ENCODE assay signal across 15 mouse cellular contexts in the genomic region with DNA sequence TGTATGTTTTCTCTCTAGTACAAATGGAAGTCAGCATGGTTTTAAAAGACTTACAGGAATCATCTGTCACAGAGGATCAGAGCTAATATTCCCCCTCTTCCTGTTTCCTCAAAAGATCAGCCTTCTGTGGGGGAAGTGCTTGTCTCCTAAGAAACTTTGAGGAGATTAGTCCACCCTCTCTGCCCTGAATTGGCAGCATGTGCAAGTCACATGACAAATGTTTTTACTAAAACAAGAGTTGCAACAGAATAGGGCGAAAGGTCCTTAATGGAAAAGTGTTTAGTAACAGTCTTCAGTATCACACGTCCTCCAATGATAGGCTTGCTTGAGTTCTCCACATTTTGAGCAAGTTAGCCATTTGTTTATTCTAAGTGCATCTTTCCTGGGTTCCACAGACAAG.
DNase-seq lines count a peak whose midpoint lies in the region; ATAC-seq lines count a peak whose summit lies in the region.
"Had no signal": no experiment of that assay in that cellular context is flagged by ENCODE, and none has a peak within 500 bp of the region (broad histone marks: within the 10 kb centered on the region; RNA-seq: fewer than 3 reads in every experiment).

No protein-coding gene starts in this region.

- no peak for ATAC-seq in heart, embryonic 11.5 days (replicated peaks; ENCODE audit: insufficient number of reproducible peaks, low FRiP score, low TSS enrichment)
- ATAC-seq in lung, embryonic 15.5 days (ENCODE audit: borderline replicate concordance, extremely low read depth, low FRiP score, low TSS enrichment) = peak; percentile 62; the same call in 1 of the 2 replicates
- ATAC-seq: CD4-positive, CD25-positive, alpha-beta regulatory T cell, adult 4 months; inflammation-experienced regulatory T-cells, adult 6 months; midbrain, embryonic 16.5 days had no signal

- no peaks in the 10 kb centered on the region for H3K9me3 ChIP-seq in heart, embryonic 11.5 days (replicated peaks; ENCODE audit: control insufficient read depth, low read length)
- H3K9me3 ChIP-seq in lung, embryonic 15.5 days = no peaks in the 10 kb centered on the region
- H3K9me3 ChIP-seq: liver, embryonic 13.5 days had no signal

- no peaks in the 10 kb centered on the region for H3K27me3 ChIP-seq in heart, embryonic 11.5 days (ENCODE audit: control insufficient read depth, insufficient read depth, low read length)
- no peaks in the 10 kb centered on the region for H3K27me3 ChIP-seq in lung, embryonic 15.5 days
- H3K27me3 ChIP-seq: liver, embryonic 13.5 days had no signal

- no peak overlapping the region for H3K4me2 ChIP-seq in heart, embryonic 11.5 days
- no peak overlapping the region for H3K4me2 ChIP-seq in lung, embryonic 15.5 days
- H3K4me2 ChIP-seq: liver, embryonic 13.5 days had no signal

- no peak overlapping the region for H3K9ac ChIP-seq in heart, embryonic 11.5 days (ENCODE audit: low read depth, low read length)
- H3K9ac ChIP-seq in lung, embryonic 15.5 days = no peak overlapping the region
- H3K9ac ChIP-seq: liver, embryonic 13.5 days had no signal

- no peaks in the 10 kb centered on the region for H3K36me3 ChIP-seq in heart, embryonic 11.5 days (ENCODE audit: control insufficient read depth, insufficient read depth, low read length)
- no peaks in the 10 kb centered on the region for H3K36me3 ChIP-seq in lung, embryonic 15.5 days
- H3K36me3 ChIP-seq: liver, embryonic 13.5 days had no signal

- H3K4me3 ChIP-seq in heart, embryonic 11.5 days (ENCODE audit: low read depth, low read length) = no peak overlapping the region
- H3K4me3 ChIP-seq in lung, embryonic 15.5 days = no peak overlapping the region
- H3K4me3 ChIP-seq: gastrocnemius, adult 2 months; left cerebral cortex, adult 2 months; liver, embryonic 13.5 days had no signal

- WGBS in heart, embryonic 11.5 days (ENCODE audit: insufficient replicate concordance) = 68% methylated on average over 2 of the region's 2 CpGs
- 47% methylated on average over 2 of the region's 2 CpGs for WGBS in lung, embryonic 15.5 days

- DNase-seq in heart, adult 9 months (ENCODE audit: low spot score in 2 of 2) = peak; percentile 33 to 35
- peak; percentile 60 for DNase-seq in 3T3-L1 (ENCODE audit: low read depth, low spot score)
- peak; percentile 74 for DNase-seq in gonadal fat pad, adult 2 months (ENCODE audit: low read depth)
- no peak for DNase-seq in frontal cortex, adult 2 months (ENCODE audit: extremely low spot score in 1 of 2, low spot score in 1 of 2)
- no peak for DNase-seq in left cerebral cortex, adult 11 months (ENCODE audit: low spot score)
- DNase-seq in frontal cortex, postnatal 25 days (ENCODE audit: low spot score in 2 of 2) = no peak
- DNase-seq: cerebellum, postnatal 10 days; gastrocnemius, adult 2 months; liver, embryonic 13.5 days had no signal

- no peaks in the 10 kb centered on the region for H3K4me1 ChIP-seq in heart, embryonic 11.5 days (ENCODE audit: control insufficient read depth, insufficient read depth, low read length)
- H3K4me1 ChIP-seq in lung, embryonic 15.5 days = no peaks in the 10 kb centered on the region
- H3K4me1 ChIP-seq: liver, embryonic 13.5 days had no signal

- no peak overlapping the region for H3K27ac ChIP-seq in heart, embryonic 11.5 days (ENCODE audit: low read depth, low read length)
- no peak overlapping the region for H3K27ac ChIP-seq in lung, embryonic 15.5 days
- H3K27ac ChIP-seq: gastrocnemius, adult 2 months; left cerebral cortex, adult 2 months; liver, embryonic 13.5 days had no signal

Comparison
In these comparisons a context has a peak if more than half of its experiments do, and no peak if none do; other contexts are left out.
1. DNase-seq: peak in heart, adult 9 months (2 of 2), 3T3-L1 (single experiment) and gonadal fat pad, adult 2 months (single experiment); none in frontal cortex, adult 2 months (0 of 2), left cerebral cortex, adult 11 months (single experiment) and frontal cortex, postnatal 25 days (0 of 2).